Mouse (Mus musculus) embryonic facial prominence, embryonic 14.5 days (tissue): ENCODE data around the gene Kcnh1. TPM values are rescaled to one million over a fixed set of nuclear protein-coding genes. Genes with fewer than 3 reads are reported as not detected.

Experiments used
- ATAC-seq: fragments of 200-750 bp; cut with Nextera tagmentation; 2 replicates; pipeline ENCODE4 v1.8.0; 2017; ENCODE audit warnings: low read depth, moderate number of reproducible peaks, moderate TSS enrichment
- DNase-seq: peaks from one replicate; pipeline ENCODE4 v3.0.0-alpha.2; 2015; ENCODE audit warnings: low spot score
- H3K27ac ChIP-seq: fragments of 300-500 bp; sonication (generic); replicated peaks from 2 replicates; pipeline ENCODE4 v1.5.1; 2014; ENCODE audit warnings: low read depth, mild to moderate bottlenecking, low read length, moderate library complexity
- H3K27me3 ChIP-seq: fragments of 300-500 bp; sonication (generic); replicated peaks from 2 replicates; pipeline ENCODE4 v1.6.1; 2014; ENCODE audit warnings: low read length; ENCODE audit not compliant: control insufficient read depth, insufficient read depth
- H3K36me3 ChIP-seq: fragments of 300-500 bp; sonication (generic); 2 replicates; pipeline ENCODE4 v1.6.1; 2014; ENCODE audit warnings: low read length, mixed read lengths; ENCODE audit not compliant: control insufficient read depth, insufficient read depth
- H3K4me1 ChIP-seq: fragments of 300-500 bp; sonication (generic); 2 replicates; pipeline ENCODE4 v1.6.1; 2014; ENCODE audit warnings: antibody characterized with exemption, low read length; ENCODE audit not compliant: control insufficient read depth, insufficient read depth
- H3K4me2 ChIP-seq: fragments of 300-500 bp; sonication (generic); 2 replicates; pipeline ENCODE4 v1.6.1; 2014; ENCODE audit warnings: low read depth, mild to moderate bottlenecking, low read length, moderate library complexity, mixed read lengths
- H3K4me3 ChIP-seq: fragments of 300-500 bp; sonication (generic); 2 replicates; pipeline ENCODE4 v1.5.1; 2014; ENCODE audit warnings: low read depth, mild to moderate bottlenecking, low read length
- H3K9ac ChIP-seq: fragments of 300-500 bp; sonication (generic); 2 replicates; pipeline ENCODE4 v1.6.1; 2014; ENCODE audit warnings: low read depth, mild to moderate bottlenecking, low read length, moderate library complexity, mixed read lengths
- H3K9me3 ChIP-seq: fragments of 300-500 bp; sonication (generic); 2 replicates; pipeline ENCODE4 v1.6.1; 2016; ENCODE audit warnings: low read length; ENCODE audit not compliant: control insufficient read depth
- WGBS: fragments of 180-500 bp; shearing (Covaris S2); extraction: QIAGEN DNeasy Blood & Tissue Kit; methylation state at CpG from one replicate; pipeline ENCODE4 v1.1.7; 2014; 5-methylcytosine and 5-hydroxymethylcytosine counted together
- polyA plus RNA-seq: library from polyadenylated mRNA; unstranded; fragments of >200 nt; fragmentation: Nextera tagmentation; extraction: Ambion mirVana; gene quantifications from 2 replicates; pipeline ENCODE4 v1.2.1, GENCODE M21; 2014

Kcnh1 gene
- polyA plus RNA-seq, 1 experiment from 2014 or later: 0.89 TPM

DNA sequence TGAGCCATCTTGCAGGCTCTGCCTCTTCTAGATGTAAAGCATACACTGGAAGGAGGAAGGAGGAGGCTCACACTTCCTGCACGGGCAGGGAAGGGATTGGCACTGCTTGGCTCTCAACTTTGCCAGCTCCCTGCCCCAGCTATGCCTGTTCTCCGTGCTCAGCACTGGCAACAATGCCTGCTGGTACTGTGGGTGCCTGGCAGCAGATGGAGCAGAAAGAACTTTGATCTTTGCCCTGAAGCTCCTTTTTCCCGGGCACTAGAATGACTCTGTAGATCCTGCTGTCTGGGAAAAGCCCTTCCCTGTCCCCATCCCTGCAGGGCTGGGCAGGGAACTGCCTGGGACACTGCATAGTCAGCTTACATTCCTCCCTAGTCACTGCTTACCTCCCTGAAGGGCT, 225.2 kb downstream of the Kcnh1 start:
- no peaks in the 10 kb centered on the region for H3K36me3 ChIP-seq
- no peaks in the 10 kb centered on the region for H3K27me3 ChIP-seq
- no peak overlapping the region for H3K4me2 ChIP-seq
- no peak overlapping the region for H3K27ac ChIP-seq
- no peaks in the 10 kb centered on the region for H3K4me1 ChIP-seq
- DNase-seq (no peak), ATAC-seq (no peak)
- no peak overlapping the region for H3K9ac ChIP-seq
- 66% methylated on average over 3 of the region's 3 CpGs for WGBS
- no peak overlapping the region for H3K4me3 ChIP-seq
- no peaks in the 10 kb centered on the region for H3K9me3 ChIP-seq

DNA sequence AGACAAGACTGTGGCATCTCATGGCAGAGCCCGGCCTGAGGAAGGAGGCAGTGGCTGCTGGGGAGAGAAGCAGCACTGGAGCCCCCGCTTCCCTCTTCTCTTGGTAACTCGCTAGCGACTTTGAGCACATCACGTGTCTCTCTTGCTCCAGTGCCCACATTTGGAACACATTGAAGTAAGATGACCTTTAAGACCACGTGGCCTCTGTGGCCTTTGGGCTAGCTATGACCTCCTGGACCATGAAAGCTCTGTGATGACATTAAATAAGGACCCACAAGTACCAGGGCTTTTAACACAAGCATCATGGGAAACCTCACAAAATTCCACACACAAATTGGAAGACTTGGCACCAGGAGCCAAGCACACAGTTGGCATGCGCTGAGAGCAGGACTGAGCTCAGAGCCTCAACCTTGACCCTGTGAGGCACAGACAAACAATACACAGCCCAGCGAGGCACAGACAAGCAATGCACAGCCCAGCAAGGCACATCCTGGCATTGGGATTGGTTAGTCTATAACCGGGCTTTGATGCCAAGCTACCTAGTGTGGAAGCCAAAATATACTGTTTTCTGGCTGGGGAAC, 225.8 kb downstream of the Kcnh1 start:
- Histone ChIP-seq H3K36me3 (no peaks in the 10 kb centered on the region), H3K27me3 (no peaks in the 10 kb centered on the region), H3K4me3 (no peak overlapping the region), H3K4me1 (no peaks in the 10 kb centered on the region), H3K9me3 (no peaks in the 10 kb centered on the region), H3K9ac (no peak overlapping the region), H3K4me2 (no peak overlapping the region), H3K27ac (no peak overlapping the region)
- 66% methylated on average over 9 of the region's 9 CpGs for WGBS
- DNase-seq (no peak), ATAC-seq (no peak)

DNA sequence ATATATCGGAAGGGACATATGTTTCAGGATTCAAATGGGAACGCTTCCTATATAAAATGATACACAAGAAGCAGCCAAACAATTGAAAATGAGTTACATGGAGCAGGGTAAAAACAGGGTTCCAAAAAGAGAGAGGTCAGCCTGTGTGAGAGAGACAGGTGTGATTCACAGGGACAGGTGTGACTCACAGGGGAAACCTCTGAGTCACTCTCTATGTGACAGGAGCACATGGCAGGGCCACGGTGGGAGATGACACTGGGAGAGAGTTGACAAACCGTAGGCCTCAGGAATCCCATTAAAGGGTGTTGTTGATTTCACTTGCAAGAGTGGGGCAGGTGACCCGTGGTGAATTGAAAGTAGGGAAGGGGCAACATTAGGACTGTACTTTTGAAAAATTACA, 228.6 kb downstream of the Kcnh1 start:
- no peaks in the 10 kb centered on the region for H3K27me3 ChIP-seq
- DNase-seq (no peak), ATAC-seq (no peak)
- no peak overlapping the region for H3K4me3 ChIP-seq
- no peaks in the 10 kb centered on the region for H3K4me1 ChIP-seq
- WGBS: 78% methylated on average over 5 of the region's 5 CpGs
- H3K9me3 ChIP-seq: no peaks in the 10 kb centered on the region
- no peak overlapping the region for H3K27ac ChIP-seq
- no peak overlapping the region for H3K9ac ChIP-seq
- no peak overlapping the region for H3K4me2 ChIP-seq
- no peaks in the 10 kb centered on the region for H3K36me3 ChIP-seq

DNA sequence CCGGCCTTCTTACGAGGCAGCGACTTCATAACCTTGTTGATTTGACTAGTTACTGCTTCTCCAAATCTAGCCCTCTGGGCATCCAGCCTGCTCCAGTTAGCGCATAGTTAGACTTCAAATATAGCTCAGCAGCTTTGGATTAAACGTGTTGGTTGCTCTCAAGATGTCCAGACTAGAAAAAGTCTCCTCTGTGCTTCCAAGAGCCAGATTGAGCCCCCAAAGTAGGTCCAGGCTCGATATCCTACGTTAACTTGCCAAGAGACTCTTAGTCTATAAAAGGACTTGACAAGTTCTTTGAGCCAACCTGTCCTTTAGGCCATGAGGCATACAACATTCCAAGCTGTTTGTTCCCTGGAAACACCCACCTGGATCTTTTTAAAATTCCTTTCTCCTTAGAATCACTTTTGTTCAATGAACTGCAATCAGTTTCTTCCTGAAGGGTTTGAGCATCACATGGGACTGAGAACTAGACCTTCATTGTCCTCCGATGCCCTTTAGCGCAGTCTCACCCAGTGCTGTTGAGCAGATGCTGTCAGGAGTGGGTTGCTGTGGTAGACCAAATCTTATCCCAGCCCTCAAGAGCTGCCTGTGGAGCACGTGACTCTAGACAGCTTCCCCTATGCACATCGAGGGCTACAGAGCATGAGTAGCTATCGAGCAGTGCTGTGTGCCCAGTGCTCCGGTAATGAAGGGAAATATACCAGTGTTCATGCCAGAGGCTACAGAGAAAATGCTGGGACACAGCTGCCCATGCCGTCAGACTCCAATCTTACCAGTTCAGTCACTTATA, 231.0 kb downstream of the Kcnh1 start:
- H3K4me2 ChIP-seq: no peak overlapping the region
- H3K4me3 ChIP-seq: no peak overlapping the region
- no peak overlapping the region for H3K9ac ChIP-seq
- WGBS: 76% methylated on average over 14 of the region's 14 CpGs
- H3K27ac ChIP-seq: no peak overlapping the region
- ATAC-seq (no peak), DNase-seq (no peak)
- no peaks in the 10 kb centered on the region for H3K9me3 ChIP-seq
- no peaks in the 10 kb centered on the region for H3K27me3 ChIP-seq
- H3K4me1 ChIP-seq: no peaks in the 10 kb centered on the region
- no peaks in the 10 kb centered on the region for H3K36me3 ChIP-seq

DNA sequence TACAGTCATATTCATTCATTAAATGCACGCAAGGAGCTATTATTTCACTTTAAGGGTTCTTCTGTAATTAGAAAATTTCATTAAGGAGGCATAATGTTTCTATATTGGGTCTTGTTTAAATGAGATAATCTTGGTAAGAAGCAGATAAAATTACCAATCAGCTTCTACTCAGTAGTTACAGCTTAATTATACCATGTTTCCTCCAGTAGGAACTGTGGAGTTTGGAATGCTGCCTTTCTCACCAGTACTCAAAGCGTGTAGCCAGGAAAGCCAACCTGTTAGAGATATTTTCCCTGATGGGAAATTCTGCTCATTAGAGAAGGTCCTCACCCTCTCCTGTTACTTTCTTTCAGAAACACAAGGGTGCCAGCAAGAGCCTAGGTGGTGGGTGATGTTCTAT, 240.8 kb downstream of the Kcnh1 start:
- Histone ChIP-seq H3K27me3 (no peaks in the 10 kb centered on the region), H3K9me3 (no peaks in the 10 kb centered on the region), H3K9ac (no peak overlapping the region), H3K4me3 (no peak overlapping the region), H3K36me3 (no peaks in the 10 kb centered on the region), H3K4me2 (no peak overlapping the region), H3K4me1 (no peaks in the 10 kb centered on the region), H3K27ac (no peak overlapping the region)
- ATAC-seq (no peak), DNase-seq (no peak)
- 89% methylated on average over 2 of the region's 2 CpGs for WGBS

DNA sequence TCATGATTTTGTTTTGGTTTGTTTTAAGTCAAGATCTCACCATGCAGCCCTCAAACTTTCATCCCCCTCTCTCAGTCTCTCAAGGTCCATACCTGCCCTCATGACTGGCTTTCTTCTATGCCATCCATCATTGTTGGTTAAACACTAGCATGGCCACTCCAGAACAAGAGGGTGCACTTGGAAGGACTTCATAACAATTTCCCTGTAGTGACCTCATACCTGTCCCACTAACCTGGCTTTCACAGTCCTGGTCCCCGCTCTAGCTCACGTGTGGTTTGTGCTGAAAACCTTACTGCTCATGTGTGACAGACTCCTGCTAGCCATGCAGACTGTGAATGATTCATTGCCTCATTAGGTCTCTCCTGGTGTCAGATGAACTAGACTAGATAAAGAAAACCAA, 244.9 kb downstream of the Kcnh1 start:
- no peak overlapping the region for H3K4me2 ChIP-seq
- no peaks in the 10 kb centered on the region for H3K4me1 ChIP-seq
- no peak overlapping the region for H3K9ac ChIP-seq
- ATAC-seq (no peak), DNase-seq (no peak)
- H3K4me3 ChIP-seq: no peak overlapping the region
- no peaks in the 10 kb centered on the region for H3K27me3 ChIP-seq
- no peak overlapping the region for H3K27ac ChIP-seq
- H3K36me3 ChIP-seq: no peaks in the 10 kb centered on the region
- H3K9me3 ChIP-seq: no peaks in the 10 kb centered on the region
- WGBS: 81% methylated on average over 2 of the region's 2 CpGs

DNA sequence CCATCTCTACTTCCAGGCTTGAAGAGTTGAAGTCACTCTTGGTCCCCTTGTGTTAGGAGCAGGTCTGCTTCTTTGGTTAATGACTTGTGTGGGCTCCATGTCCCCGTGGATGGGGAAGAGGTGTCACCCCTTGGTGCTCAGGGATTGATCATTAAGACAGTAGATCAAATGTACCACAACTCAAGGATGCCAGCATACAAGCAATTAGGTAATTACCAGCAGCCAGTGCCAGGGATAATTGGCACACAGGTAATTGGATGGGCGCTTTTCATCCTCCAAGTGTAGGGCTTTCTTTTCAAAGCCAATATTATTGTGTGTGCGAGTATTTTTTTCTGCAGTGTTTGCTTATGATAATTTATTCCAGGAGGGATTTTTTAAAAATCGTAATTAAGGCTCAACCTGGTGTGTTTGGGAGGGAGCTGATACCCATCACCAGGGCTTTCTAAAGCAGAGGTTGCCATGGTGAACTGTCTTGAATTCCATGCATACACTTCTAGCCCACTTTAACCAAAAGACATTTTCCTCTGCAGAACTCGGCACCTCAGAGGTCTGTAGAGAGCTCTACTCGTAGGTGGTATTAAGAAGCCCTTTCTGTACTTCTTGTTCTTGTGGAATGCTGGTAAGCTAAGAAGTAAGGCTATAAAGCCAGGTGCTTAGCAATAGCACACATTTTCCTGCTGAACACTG, 248.7 kb downstream of the Kcnh1 start:
- DNase-seq: no peak
- peak; percentile 57; the same call in 1 of the 2 replicates for ATAC-seq
- Histone ChIP-seq H3K36me3 (no peaks in the 10 kb centered on the region), H3K4me2 (no peak overlapping the region), H3K27ac (no peak overlapping the region), H3K4me1 (peaks cover 7% of the 10 kb centered on the region; the same call in 1 of the 2 replicates), H3K9me3 (no peaks in the 10 kb centered on the region), H3K4me3 (no peak overlapping the region), H3K9ac (no peak overlapping the region), H3K27me3 (no peaks in the 10 kb centered on the region)
- WGBS: 62% methylated on average over 6 of the region's 6 CpGs

DNA sequence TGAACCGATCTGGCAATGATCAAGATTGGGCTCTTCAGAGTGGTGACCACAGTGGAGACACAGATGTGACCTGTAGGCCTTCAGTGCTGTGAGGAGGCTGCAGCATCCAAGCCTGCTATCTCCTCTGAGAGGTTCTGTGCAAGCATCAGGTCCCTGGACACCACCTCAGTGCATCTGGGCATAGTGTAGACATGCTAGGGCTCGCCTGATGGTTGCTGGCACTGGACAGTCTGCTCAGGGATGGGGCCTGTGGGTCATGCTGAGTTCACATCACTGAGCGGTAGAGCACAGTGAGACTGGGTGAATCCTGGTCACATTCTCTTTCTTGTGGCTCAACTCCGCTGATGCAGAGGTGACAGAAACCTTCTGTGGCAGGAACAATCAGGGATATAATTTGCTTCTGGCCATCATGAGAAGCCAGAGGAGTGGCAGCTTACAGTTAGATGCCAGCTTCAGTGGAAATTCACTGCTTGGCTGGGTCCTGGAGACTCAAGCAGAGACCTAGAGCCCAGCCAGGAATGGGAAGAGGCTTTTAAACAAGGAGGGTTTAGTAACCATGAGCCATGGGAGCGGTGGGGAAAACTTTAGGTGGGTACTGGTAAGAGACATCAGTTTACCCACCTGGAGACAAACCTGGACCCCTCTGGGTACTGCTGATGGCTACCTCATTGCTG, 252.3 kb downstream of the Kcnh1 start:
- ATAC-seq (no peak), DNase-seq (no peak)
- H3K4me1 ChIP-seq: peaks cover 18% of the 10 kb centered on the region
- H3K4me3 ChIP-seq: no peak overlapping the region
- WGBS: 81% methylated on average over 5 of the region's 5 CpGs
- no peaks in the 10 kb centered on the region for H3K36me3 ChIP-seq
- no peaks in the 10 kb centered on the region for H3K27me3 ChIP-seq
- no peaks in the 10 kb centered on the region for H3K9me3 ChIP-seq
- H3K27ac ChIP-seq: no peak overlapping the region
- H3K9ac ChIP-seq: no peak overlapping the region
- no peak overlapping the region for H3K4me2 ChIP-seq
